Mouse (Mus musculus): ENCODE data around the gene Tfap2a. TPM values are rescaled to one million over a fixed set of nuclear protein-coding genes. Genes with fewer than 3 reads are reported as not detected.

Gene Tfap2a
- total RNA-seq, 1 experiment, result 0.27 TPM

DNA sequence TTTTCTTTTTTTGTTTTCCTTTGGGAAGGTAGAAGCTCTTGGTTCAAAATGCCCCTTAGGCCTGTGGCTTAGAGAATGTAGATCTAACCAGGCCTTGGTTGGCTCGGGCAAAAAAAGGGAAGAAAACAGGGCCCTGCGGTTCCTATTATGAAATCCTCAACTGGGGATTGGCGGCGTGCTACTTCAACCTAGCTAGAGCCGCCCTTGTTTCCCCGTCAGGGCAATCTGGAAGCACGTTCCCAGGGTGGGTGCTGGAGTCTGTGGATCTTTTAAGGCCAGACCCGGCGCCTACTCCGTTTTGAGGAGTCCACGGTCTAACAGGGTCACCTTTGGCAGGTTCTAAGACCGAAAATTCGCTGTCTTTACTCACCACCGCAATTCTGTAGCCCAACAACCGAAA, 1.1 kb downstream of the Tfap2a start:
- Histone ChIP-seq H3K36me3 (ENCODE audit: control insufficient read depth, insufficient read depth, low read length, poor library complexity, severe bottlenecking) (no peaks in the 10 kb centered on the region), H3K9me3 (ENCODE audit: control insufficient read depth, insufficient read depth, low read depth, low read length) (no peaks in the 10 kb centered on the region), H3K9ac (ENCODE audit: insufficient read depth, low read depth, low read length, poor library complexity, severe bottlenecking) (no peak overlapping the region), H3K4me3 (ENCODE audit: insufficient read depth in 1 of 2, low read depth in 1 of 2, low read length in 2 of 2, poor library complexity in 1 of 2, severe bottlenecking in 1 of 2) (no peak overlapping the region), H3K27ac (ENCODE audit: insufficient read depth, low read depth, low read length, poor library complexity, severe bottlenecking) (no peak overlapping the region), H3K4me1 (ENCODE audit: control insufficient read depth in 2 of 2, insufficient read depth in 2 of 2, low read length in 2 of 2, poor library complexity in 1 of 2) (peaks cover 0 to 3% of the 10 kb centered on the region in 2 experiments; a peak in 1 of 4 replicates)
- no peak for TF ChIP-seq HCFC1 (IDR thresholded peaks at IDR 0.05; ENCODE audit: borderline replicate concordance, insufficient read depth, low read length)
- TF ChIP-seq CHD2 (IDR thresholded peaks at IDR 0.05; ENCODE audit: low read depth, low read length), result no peak
- TF ChIP-seq ZC3H11A (IDR thresholded peaks at IDR 0.05; ENCODE audit: borderline replicate concordance, low read depth, low read length), result no peak
- no peak for TF ChIP-seq ZNF384 (IDR thresholded peaks at IDR 0.05; ENCODE audit: low read depth, low read length)
- no peak for TF ChIP-seq MAFK (IDR thresholded peaks at IDR 0.05; ENCODE audit: insufficient read depth, low read depth, low read length)
- in situ Hi-C loops (cut with MboI; ENCODE audit: low sequenced_read_pairs in 2 of 2, unreplicated experiment in 2 of 2), result no loop called here
- no peak for DNase-seq (ENCODE audit: low read depth, low spot score)

DNA sequence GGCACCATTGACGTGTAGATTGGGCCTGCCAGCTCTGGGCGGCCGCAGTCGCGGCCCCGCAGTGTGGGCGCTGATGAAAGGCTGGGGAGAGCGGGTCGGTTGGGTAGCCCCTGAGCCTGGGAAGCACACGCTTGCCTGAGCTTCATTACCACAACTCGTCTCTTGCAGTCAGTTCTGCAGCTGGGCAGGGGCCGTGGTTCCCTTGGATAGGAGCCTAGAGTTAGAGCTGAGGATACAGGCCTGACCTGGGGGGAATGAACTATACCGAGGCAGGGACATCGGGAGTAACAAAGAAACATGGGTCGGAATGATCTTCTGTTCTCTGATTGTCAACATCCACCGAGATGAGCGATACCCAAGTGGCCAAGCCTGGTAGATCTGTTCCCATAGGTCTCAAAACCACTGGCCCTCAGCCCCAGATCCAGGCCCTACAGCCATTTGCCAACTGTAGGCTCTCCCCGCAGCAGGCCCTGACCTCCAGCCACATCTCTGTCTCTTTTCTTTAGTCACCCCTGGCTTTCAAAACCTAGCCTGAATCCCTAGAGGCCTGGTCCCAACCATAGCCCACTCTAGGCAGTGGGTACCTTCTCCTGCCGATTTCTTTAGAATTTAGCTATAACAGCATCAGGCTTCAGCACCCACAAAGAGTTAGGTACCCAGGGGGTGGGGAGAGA, 1.9 kb downstream of the Tfap2a start:
- H3K9me3 ChIP-seq (ENCODE audit: control insufficient read depth, insufficient read depth, low read depth, low read length), result no peaks in the 10 kb centered on the region
- no peak overlapping the region; a peak in 1 of 4 replicates for H3K4me3 ChIP-seq (ENCODE audit: insufficient read depth in 1 of 2, low read depth in 1 of 2, low read length in 2 of 2, poor library complexity in 1 of 2, severe bottlenecking in 1 of 2)
- no peaks in the 10 kb centered on the region for H3K36me3 ChIP-seq (ENCODE audit: control insufficient read depth, insufficient read depth, low read length, poor library complexity, severe bottlenecking)
- no peak overlapping the region for H3K27ac ChIP-seq (ENCODE audit: insufficient read depth, low read depth, low read length, poor library complexity, severe bottlenecking)
- in situ Hi-C loops (cut with MboI; ENCODE audit: low sequenced_read_pairs in 2 of 2, unreplicated experiment in 2 of 2), result no loop called here
- TF ChIP-seq MAFK (IDR thresholded peaks at IDR 0.05; ENCODE audit: insufficient read depth, low read depth, low read length) (no peak), HCFC1 (IDR thresholded peaks at IDR 0.05; ENCODE audit: borderline replicate concordance, insufficient read depth, low read length) (no peak), CHD2 (IDR thresholded peaks at IDR 0.05; ENCODE audit: low read depth, low read length) (no peak), ZNF384 (IDR thresholded peaks at IDR 0.05; ENCODE audit: low read depth, low read length) (no peak), ZC3H11A (IDR thresholded peaks at IDR 0.05; ENCODE audit: borderline replicate concordance, low read depth, low read length) (no peak)
- DNase-seq (ENCODE audit: low read depth, low spot score), result no peak
- H3K4me1 ChIP-seq (ENCODE audit: control insufficient read depth in 2 of 2, insufficient read depth in 2 of 2, low read length in 2 of 2, poor library complexity in 1 of 2), result peaks cover 0 to 3% of the 10 kb centered on the region in 2 experiments; a peak in 1 of 4 replicates
- H3K9ac ChIP-seq (ENCODE audit: insufficient read depth, low read depth, low read length, poor library complexity, severe bottlenecking), result no peak overlapping the region

DNA sequence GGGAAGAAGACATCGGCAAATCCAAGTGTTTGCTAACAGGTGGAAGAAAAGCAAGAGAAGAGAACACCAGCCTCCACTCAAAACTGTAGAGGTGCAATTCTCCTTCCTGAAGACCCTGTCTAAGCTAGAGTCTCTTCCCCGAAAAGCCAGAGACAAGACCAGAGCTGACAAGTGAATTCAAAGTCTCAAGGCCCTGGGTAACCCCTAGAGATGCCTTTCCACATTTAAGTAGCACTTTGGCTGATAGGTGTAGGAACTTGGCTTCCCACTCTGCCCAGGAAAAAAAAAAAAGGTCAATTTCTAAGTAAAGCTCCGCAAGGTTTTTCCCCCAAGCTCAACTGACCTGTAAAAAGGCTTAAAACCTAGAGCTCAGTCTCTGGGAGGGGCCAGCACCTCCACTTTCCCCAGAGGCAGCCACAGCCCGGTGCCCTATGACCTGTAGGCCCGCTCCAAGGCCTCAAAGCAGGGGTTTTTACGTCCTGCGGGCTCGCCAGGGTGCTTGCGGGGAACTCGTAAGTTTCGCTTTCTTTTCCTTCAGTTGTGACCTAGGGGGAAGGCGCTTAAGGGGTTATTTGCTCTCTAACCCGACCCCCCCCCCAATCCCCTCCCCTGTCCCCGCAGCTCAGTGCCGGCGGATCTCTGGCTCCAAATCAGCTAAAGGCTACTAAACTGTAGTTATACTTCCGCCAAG, 2.6 kb downstream of the Tfap2a start:
- H3K4me3 ChIP-seq (ENCODE audit: insufficient read depth in 1 of 2, low read depth in 1 of 2, low read length in 2 of 2, poor library complexity in 1 of 2, severe bottlenecking in 1 of 2), result no peak overlapping the region; a peak in 1 of 4 replicates
- DNase-seq (ENCODE audit: low read depth, low spot score), result no peak
- no peaks in the 10 kb centered on the region for H3K9me3 ChIP-seq (ENCODE audit: control insufficient read depth, insufficient read depth, low read depth, low read length)
- H3K4me1 ChIP-seq (ENCODE audit: control insufficient read depth in 2 of 2, insufficient read depth in 2 of 2, low read length in 2 of 2, poor library complexity in 1 of 2), result peaks cover 0 to 3% of the 10 kb centered on the region in 2 experiments; a peak in 1 of 4 replicates
- in situ Hi-C loops (cut with MboI; ENCODE audit: low sequenced_read_pairs in 2 of 2, unreplicated experiment in 2 of 2), result no loop called here
- H3K36me3 ChIP-seq (ENCODE audit: control insufficient read depth, insufficient read depth, low read length, poor library complexity, severe bottlenecking), result no peaks in the 10 kb centered on the region
- no peak overlapping the region for H3K9ac ChIP-seq (ENCODE audit: insufficient read depth, low read depth, low read length, poor library complexity, severe bottlenecking)
- TF ChIP-seq MAFK (IDR thresholded peaks at IDR 0.05; ENCODE audit: insufficient read depth, low read depth, low read length) (no peak), ZNF384 (IDR thresholded peaks at IDR 0.05; ENCODE audit: low read depth, low read length) (no peak), ZC3H11A (IDR thresholded peaks at IDR 0.05; ENCODE audit: borderline replicate concordance, low read depth, low read length) (no peak), CHD2 (IDR thresholded peaks at IDR 0.05; ENCODE audit: low read depth, low read length) (no peak), HCFC1 (IDR thresholded peaks at IDR 0.05; ENCODE audit: borderline replicate concordance, insufficient read depth, low read length) (no peak)
- H3K27ac ChIP-seq (ENCODE audit: insufficient read depth, low read depth, low read length, poor library complexity, severe bottlenecking), result no peak overlapping the region

DNA sequence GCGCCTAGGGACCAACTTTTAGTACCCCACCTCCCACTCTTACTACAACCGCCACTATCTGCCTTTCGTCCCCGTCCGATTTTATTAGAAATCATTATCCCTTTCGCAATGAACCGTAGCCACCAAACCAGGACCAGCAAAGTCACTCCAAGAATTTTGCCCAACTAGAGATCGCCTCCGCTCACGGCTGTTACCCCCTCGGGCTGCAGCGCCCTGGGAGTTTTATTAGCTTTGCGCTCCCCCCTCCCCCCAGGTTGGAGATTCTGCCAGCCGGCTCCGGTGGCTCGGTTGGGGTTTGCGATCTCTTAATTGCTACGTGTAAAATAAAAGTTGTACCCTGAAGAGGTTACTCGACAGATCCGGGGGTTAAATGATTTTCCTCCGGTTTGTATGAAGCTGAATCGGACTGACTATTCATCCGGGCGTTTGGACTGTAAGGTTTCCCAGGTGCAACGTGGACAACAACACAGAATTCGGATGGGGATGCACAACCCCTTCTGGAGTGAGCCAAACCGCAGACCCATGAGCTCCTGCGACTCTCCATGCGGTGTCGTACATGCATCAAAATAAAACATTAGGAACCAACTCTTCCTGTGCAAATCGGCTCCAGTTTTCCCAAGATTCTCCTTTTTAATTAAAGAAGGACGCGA, 3.7 kb downstream of the Tfap2a start:
- TF ChIP-seq CHD2 (IDR thresholded peaks at IDR 0.05; ENCODE audit: low read depth, low read length) (no peak), HCFC1 (IDR thresholded peaks at IDR 0.05; ENCODE audit: borderline replicate concordance, insufficient read depth, low read length) (no peak)
- no peak for DNase-seq (ENCODE audit: low read depth, low spot score)
- Histone ChIP-seq H3K4me3 (ENCODE audit: insufficient read depth in 1 of 2, low read depth in 1 of 2, low read length in 2 of 2, poor library complexity in 1 of 2, severe bottlenecking in 1 of 2) (peak overlapping the region in 1 of 2 experiments; percentile 2; a peak in 2 of 4 replicates), H3K27ac (ENCODE audit: insufficient read depth, low read depth, low read length, poor library complexity, severe bottlenecking) (no peak overlapping the region), H3K9ac (ENCODE audit: insufficient read depth, low read depth, low read length, poor library complexity, severe bottlenecking) (no peak overlapping the region), H3K9me3 (ENCODE audit: control insufficient read depth, insufficient read depth, low read depth, low read length) (no peaks in the 10 kb centered on the region), H3K4me1 (ENCODE audit: control insufficient read depth in 2 of 2, insufficient read depth in 2 of 2, low read length in 2 of 2, poor library complexity in 1 of 2) (peaks cover 0 to 3% of the 10 kb centered on the region in 2 experiments; a peak in 1 of 4 replicates), H3K36me3 (ENCODE audit: control insufficient read depth, insufficient read depth, low read length, poor library complexity, severe bottlenecking) (no peaks in the 10 kb centered on the region)
- in situ Hi-C loops (cut with MboI; ENCODE audit: low sequenced_read_pairs in 2 of 2, unreplicated experiment in 2 of 2), result no loop called here
